Mouse (Mus musculus) thymus, adult 2 months (tissue): ENCODE data around the gene Cant1. TPM values are rescaled to one million over a fixed set of nuclear protein-coding genes. Genes with fewer than 3 reads are reported as not detected.

Source experiments
- DNase-seq: peaks from one replicate; pipeline ENCODE4 v3.0.0; 2021
- H3K27ac ChIP-seq: fragments of 200-500 bp; 2 replicates; pipeline ENCODE4 v1.5.1; 2012; ENCODE audit warnings: low read length, control low read depth; ENCODE audit not compliant: control insufficient read depth, insufficient read depth
- H3K27me3 ChIP-seq: fragments of 200-500 bp; 2 replicates; pipeline ENCODE4 v1.6.1; 2012; ENCODE audit warnings: mild to moderate bottlenecking, low read length, moderate library complexity, mixed read lengths; ENCODE audit not compliant: control insufficient read depth, insufficient read depth
- H3K36me3 ChIP-seq: fragments of 200-500 bp; 2 replicates; pipeline ENCODE4 v1.6.1; 2012; ENCODE audit warnings: mild to moderate bottlenecking, low read length, moderate library complexity; ENCODE audit not compliant: control insufficient read depth, insufficient read depth
- H3K4me1 ChIP-seq: fragments of 200-500 bp; replicated peaks from 2 replicates; pipeline ENCODE4 v1.6.1; 2012; ENCODE audit warnings: low read length; ENCODE audit not compliant: control insufficient read depth, insufficient read depth
- H3K4me3 ChIP-seq: fragments of 200-500 bp; 2 replicates; pipeline ENCODE4 v1.5.1; 2012; ENCODE audit warnings: mild to moderate bottlenecking, low read length, control low read depth, moderate library complexity; ENCODE audit not compliant: control insufficient read depth, insufficient read depth
- CTCF ChIP-seq: fragments of 200-500 bp; IDR thresholded peaks from 2 replicates; pipeline ENCODE4 v1.5.1; 2012; ENCODE audit warnings: mild to moderate bottlenecking, control low read depth, low read length, moderate library complexity, borderline replicate concordance; ENCODE audit not compliant: control insufficient read depth, poor library complexity, insufficient read depth; ENCODE audit errors: extremely low read depth
- POLR2A ChIP-seq: fragments of 200-500 bp; IDR thresholded peaks from 2 replicates; pipeline ENCODE4 v1.6.1; 2012; ENCODE audit warnings: mild to moderate bottlenecking, low read length, control low read depth, moderate library complexity; ENCODE audit not compliant: control insufficient read depth, poor library complexity, insufficient read depth; ENCODE audit errors: extremely low read depth
- WGBS: fragments of 180-500 bp; shearing (Covaris S2); methylation state at CpG from one replicate; pipeline ENCODE4 v1.1.7; 2018; 5-methylcytosine and 5-hydroxymethylcytosine counted together
- polyA plus RNA-seq: library from polyadenylated mRNA; depleted of rRNA; stranded (reverse); fragments of >200 nt; gene quantifications from 2 replicates; pipeline ENCODE4 v1.2.3, GENCODE M21; 2012; rRNA removed

The Cant1 gene
- polyA plus RNA-seq, result 100 and 105 TPM in 2 replicates

DNA sequence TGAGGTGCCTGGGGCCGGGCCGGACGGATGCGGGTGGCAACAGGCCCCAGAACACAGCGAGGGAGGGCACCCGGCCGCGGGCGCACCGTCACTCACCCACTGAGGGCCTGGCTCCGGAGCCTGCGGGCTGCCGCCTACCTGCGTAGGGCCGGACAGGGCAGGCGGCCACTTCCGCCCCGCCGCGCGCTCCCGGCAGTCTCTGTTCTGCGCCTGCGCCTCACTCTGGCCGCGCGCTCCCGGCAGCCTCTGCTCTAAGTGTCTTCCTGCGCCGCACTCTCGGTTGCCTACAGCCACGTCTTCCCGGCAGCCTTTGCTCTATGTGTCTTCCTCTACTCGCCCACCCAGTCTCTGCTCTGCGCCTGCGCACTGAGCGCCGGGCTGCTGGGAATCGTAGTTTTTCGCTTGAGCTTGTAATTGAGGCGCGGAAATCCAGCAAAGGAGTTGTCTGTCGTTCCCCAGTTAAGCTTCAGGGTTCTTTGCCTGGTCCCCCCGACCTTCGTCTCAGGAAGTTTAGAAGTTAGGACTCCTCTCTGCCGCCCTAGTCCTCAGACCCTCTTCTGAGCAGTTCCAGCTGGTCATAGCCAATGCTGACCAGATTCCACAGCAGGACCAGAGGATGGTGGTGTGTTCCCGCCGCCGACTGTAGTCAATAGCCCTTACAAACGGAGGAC lies at the start of gene Cant1:
Gene Cant1 (minus strand): TSS at position 253 of the 671 bp plus-strand sequence.
- Histone ChIP-seq H3K4me1 (peaks cover 22% of the 10 kb centered on the region), H3K27me3 (no peaks in the 10 kb centered on the region), H3K27ac (peak within 1 kb of the TSS; percentile 43; the same call in 1 of the 2 replicates), H3K36me3 (no peaks in the 10 kb centered on the region; the same call in 1 of the 2 replicates), H3K4me3 (peak within 1 kb of the TSS; percentile 72)
- TF ChIP-seq CTCF (0 out of 2 replicates have a peak, but pooled peaks have one; percentile 30), POLR2A (peak; percentile 78)
- WGBS, result under 1% methylated on average over 50 of the region's 50 CpGs
- DNase-seq, result peak; percentile 97

- H3K4me1 ChIP-seq, result peaks cover 69% of the 10 kb centered on the region
- H3K27me3 ChIP-seq, result no peaks in the 10 kb centered on the region
- no peak for TF ChIP-seq CTCF
- no peak for TF ChIP-seq POLR2A
- peak overlapping the region; percentile 20; the same call in 1 of the 2 replicates for H3K27ac ChIP-seq
- no peak overlapping the region for H3K4me3 ChIP-seq
- peak; percentile 37 for DNase-seq
- WGBS, result 39% methylated on average over 11 of the region's 11 CpGs
- H3K36me3 ChIP-seq, result no peaks in the 10 kb centered on the region
Observed at GRCm38 (mm10) chr11:118467441-118468035, 48.7 kb upstream of the Cant1 start.

GRCm38 (mm10) chr11:118460280-118460679 lies 41.4 kb upstream of the Cant1 start:
- TF ChIP-seq POLR2A (no peak), CTCF (peak; percentile 85; the same call in 1 of the 2 replicates)
- Histone ChIP-seq H3K27me3 (no peaks in the 10 kb centered on the region), H3K4me3 (no peak overlapping the region), H3K4me1 (peaks cover 61% of the 10 kb centered on the region), H3K27ac (no peak overlapping the region), H3K36me3 (no peaks in the 10 kb centered on the region)
- peak; percentile 51 for DNase-seq
- WGBS, result 86% methylated on average over 6 of the region's 6 CpGs

- no peak for TF ChIP-seq CTCF
- TF ChIP-seq POLR2A, result no peak
- H3K4me1 ChIP-seq, result peaks cover 57% of the 10 kb centered on the region
- H3K27me3 ChIP-seq, result no peaks in the 10 kb centered on the region
- peak overlapping the region; percentile 46 for H3K27ac ChIP-seq
- peak; percentile 56 for DNase-seq
- 36% methylated on average over 4 of the region's 4 CpGs for WGBS
- no peaks in the 10 kb centered on the region for H3K36me3 ChIP-seq
- no peak overlapping the region for H3K4me3 ChIP-seq
Observed at GRCm38 (mm10) chr11:118459536-118459935, 40.6 kb upstream of the Cant1 start.

GRCm38 (mm10) chr11:118459051-118459450 lies 40.2 kb upstream of the Cant1 start:
- WGBS, result 2% methylated on average over 8 of the region's 8 CpGs
- Histone ChIP-seq H3K27ac (peak overlapping the region; percentile 46), H3K4me1 (peaks cover 52% of the 10 kb centered on the region), H3K36me3 (no peaks in the 10 kb centered on the region), H3K27me3 (no peaks in the 10 kb centered on the region), H3K4me3 (no peak overlapping the region)
- DNase-seq, result peak; percentile 40
- TF ChIP-seq CTCF (no peak), POLR2A (no peak)

DNA sequence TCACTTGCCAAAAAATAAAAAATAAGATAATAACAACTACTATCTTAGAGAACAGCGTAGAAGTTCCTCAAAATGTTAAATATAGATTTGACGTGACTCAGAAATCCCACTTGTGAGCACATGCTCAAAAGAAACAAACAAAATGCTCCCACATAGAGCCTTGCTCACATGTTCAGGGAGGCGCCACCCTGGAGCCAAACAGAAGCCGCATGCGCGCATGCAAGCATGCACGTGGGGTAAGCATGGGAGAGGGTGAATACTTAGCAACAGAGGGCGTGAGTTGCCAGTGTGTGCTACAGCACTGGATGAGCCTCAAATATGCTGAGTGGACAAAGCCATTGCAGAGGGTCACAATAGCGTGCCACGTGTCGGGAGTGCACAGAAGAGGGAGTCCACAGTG lies 38.1 kb upstream of the Cant1 start:
- Histone ChIP-seq H3K4me3 (no peak overlapping the region), H3K36me3 (no peaks in the 10 kb centered on the region), H3K27me3 (no peaks in the 10 kb centered on the region), H3K27ac (no peak overlapping the region), H3K4me1 (peaks cover 38% of the 10 kb centered on the region)
- WGBS, result 85% methylated on average over 11 of the region's 11 CpGs
- TF ChIP-seq CTCF (no peak), POLR2A (no peak)
- no peak for DNase-seq

DNA sequence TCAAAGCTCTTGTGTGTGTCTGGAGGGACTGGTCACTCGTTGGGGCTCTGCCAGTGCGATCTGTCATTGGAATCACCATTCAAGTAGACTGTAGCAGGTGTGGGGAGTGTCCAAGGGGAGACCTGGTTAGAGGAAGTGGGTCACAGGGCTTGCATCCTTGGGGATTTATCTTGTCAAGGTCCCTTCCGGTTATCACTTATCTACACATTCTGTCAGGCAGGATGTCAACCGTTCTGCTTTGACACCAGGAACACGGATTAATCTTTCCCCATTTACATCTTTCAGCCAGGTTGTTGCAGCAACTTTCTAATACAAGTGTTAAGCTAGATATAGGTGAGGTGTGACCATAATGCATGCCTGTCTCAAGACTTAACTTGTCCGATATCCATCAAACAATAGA lies 36.9 kb upstream of the Cant1 start:
- H3K36me3 ChIP-seq, result no peaks in the 10 kb centered on the region
- TF ChIP-seq POLR2A (no peak), CTCF (no peak)
- no peaks in the 10 kb centered on the region for H3K27me3 ChIP-seq
- H3K4me3 ChIP-seq, result no peak overlapping the region
- WGBS, result 90% methylated on average over 6 of the region's 6 CpGs
- peaks cover 30% of the 10 kb centered on the region for H3K4me1 ChIP-seq
- no peak for DNase-seq
- no peak overlapping the region for H3K27ac ChIP-seq
